Mouse (Mus musculus) CD8-positive naive resting alpha-beta T cell, adult 2 months (primary cell): ENCODE data around the gene Vma21-ps.
"Not testable (repeated sequence)": the region's sequence is repeated elsewhere in the genome, so short reads cannot be mapped to it uniquely, and the experiment has no call there.

Experiments
- DNase-seq, 2 experiments: peaks; one replicate each; pipeline ENCODE4 v3.0.0; 2022; ENCODE audit warnings: low read depth in 2 of 2, low spot score in 2 of 2

The Vma21-ps gene

GRCm38 (mm10) chr4:52497144-52497543, at the start of gene Vma21-ps:
TSS of gene Vma21-ps (minus strand) at chr4:52497244.
- DNase-seq = not testable (repeated sequence)

- DNase-seq = no peak
Measured at GRCm38 (mm10) chr4:52543001-52543400, 46.0 kb upstream of the Vma21-ps start.

DNA sequence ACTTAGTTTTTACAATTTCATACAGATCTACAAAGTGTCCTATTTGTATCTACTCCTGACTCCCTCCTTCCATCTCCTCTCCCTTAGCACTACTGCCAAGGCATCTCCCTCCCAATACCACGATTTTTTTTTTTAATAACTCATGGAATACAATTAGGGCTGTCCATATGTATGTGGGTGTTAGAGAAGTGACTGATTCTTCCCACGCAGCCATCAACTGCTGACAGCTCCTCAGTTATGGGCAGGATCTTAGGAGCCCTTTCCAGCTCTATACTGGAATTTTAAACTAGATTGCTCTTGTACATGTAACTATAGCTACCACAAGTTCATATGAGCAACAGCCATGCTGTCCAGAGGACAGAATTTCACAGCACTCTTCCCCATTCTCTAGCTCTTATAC, 33.6 kb upstream of the Vma21-ps start:
- DNase-seq = no peak

- DNase-seq = no peak
Measured at GRCm38 (mm10) chr4:52526464-52526863, 29.4 kb upstream of the Vma21-ps start.

- DNase-seq = no peak
Measured at GRCm38 (mm10) chr4:52519301-52519700, 22.3 kb upstream of the Vma21-ps start.

GRCm38 (mm10) chr4:52517580-52517979, 20.5 kb upstream of the Vma21-ps start:
- DNase-seq = no peak

DNA sequence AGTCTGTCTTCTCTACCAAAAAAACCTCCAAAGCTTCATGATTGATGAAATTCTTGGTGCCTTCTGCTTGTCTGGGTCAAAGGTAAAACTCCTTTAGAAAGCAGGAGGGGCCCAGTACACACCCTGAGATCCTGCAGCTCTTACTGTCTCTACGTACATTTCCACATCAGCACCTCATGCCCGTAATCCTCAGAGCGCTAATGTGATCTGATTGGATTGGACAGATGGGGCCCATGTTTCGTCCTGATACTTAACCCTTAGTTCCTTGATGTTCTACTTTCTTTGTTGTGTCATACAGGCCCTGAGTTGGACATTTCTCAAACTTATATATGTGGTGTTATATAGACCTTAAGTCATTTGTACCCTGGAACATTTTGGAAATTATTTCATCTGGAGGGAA, 9.6 kb downstream of the Vma21-ps start:
- no peak for DNase-seq

DNA sequence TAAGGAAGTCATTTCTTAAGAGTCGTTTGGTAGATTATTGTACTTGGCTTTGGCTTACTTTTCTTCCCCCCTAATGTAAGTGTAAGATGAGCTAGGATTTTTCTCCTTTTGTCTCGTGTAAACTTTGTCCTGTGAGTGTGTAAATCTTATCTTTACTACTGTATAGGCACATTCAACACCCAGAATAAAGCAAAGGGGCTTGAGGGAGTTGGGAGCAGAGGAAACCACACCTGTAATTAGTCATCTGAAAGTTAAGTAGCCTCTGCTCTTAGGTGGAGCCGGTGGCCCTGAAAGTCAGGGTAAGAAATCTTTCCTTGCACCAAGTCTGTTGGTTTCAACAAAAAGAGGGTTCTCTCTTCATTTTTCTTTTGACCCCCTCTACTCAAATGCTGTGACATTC, 23.6 kb downstream of the Vma21-ps start:
- DNase-seq = no peak

- DNase-seq = no peak
Measured at GRCm38 (mm10) chr4:52461321-52461720, 35.7 kb downstream of the Vma21-ps start.

DNA sequence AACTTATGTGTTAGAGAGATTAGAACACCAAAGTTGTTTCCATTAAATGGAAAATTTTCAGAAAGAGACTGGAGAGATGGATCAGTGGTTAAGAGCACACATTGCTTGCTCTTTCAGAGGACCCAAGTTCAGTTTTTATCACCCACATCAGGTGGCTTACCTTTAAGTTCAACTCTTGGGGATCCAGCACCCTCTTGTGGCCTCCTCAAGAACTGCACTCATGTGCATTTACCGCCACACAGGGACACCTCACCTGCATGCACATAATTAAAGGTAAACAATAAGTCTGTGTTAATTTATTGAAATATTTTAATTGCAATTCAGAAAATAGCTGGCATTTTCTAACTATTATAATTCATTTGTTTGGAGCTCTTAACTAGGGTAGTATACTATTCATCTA, 37.3 kb downstream of the Vma21-ps start:
- no peak for DNase-seq
